Mouse (Mus musculus): ENCODE results near the gene Slamf6. TPM values are rescaled to one million over a fixed set of nuclear protein-coding genes. Genes with fewer than 3 reads are reported as not detected.
"Not testable (repeated sequence)": the region's sequence is repeated elsewhere in the genome, so short reads cannot be mapped to it uniquely, and the experiment has no call there.

Slamf6 gene
- polyA plus RNA-seq (2015; fragmentation: Nextera tagmentation; extraction: Ambion mirVana) = 0.88 TPM in 2 replicates

DNA sequence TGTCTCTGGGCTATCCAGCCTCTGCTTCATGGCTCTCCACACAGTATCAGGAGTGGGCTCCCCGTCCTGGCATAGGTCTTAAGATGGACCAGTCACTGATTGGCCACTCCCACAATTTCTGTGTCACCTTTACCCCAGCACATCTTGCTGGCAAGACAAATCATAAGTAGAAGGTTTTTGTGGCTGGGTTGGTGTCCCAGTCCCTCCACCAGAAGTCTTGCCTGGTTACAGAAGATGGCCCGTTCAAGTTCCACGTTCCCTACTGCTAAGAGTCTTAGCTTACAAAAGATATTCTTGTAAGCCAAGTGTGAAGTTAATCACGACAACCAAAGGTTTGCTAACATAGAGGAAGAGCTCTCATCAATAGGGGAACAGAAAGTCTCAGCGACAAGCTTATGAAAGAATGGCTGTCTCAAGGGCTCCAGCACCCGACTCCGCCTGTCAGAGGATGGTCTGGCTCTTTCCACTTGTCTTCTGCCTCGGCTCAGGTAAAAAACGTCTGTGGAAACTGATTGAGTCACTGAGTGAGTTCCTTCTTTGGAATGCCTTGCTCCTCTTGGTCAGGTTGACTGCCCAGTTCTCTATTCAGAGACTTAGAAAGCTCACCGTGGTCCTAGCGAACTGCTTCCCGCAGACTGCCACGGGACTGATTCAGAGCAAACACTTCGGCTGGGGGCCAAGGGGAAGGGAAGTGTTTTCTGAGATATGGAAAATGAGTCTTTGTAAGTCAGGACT, at the start of gene Slamf6:
Gene Slamf6 (plus strand): TSS at position 211 of the 735 bp plus-strand sequence.
- no peak within 1 kb of the TSS for H3K4me3 ChIP-seq (replicated peaks)
- ATAC-seq = no peak
- no peaks in the 10 kb centered on the region for H3K9me3 ChIP-seq
- WGBS = 72% methylated on average over 14 of the region's 14 CpGs
- H3K27me3 ChIP-seq (replicated peaks) = no peaks in the 10 kb centered on the region
- H3K4me2 ChIP-seq (replicated peaks) = no peak within 1 kb of the TSS
- H3K36me3 ChIP-seq = no peaks in the 10 kb centered on the region
- H3K4me1 ChIP-seq (replicated peaks) = no peaks in the 10 kb centered on the region
- no peak within 1 kb of the TSS for H3K27ac ChIP-seq
- no peak within 1 kb of the TSS for H3K9ac ChIP-seq

GRCm38 (mm10) chr1:171886989-171887388, 30.3 kb upstream of the Slamf6 start:
- Histone ChIP-seq H3K9ac (no peak overlapping the region), H3K9me3 (no peaks in the 10 kb centered on the region), H3K4me3 (replicated peaks) (no peak overlapping the region), H3K27ac (no peak overlapping the region), H3K27me3 (replicated peaks) (no peaks in the 10 kb centered on the region), H3K4me1 (replicated peaks) (no peaks in the 10 kb centered on the region), H3K4me2 (replicated peaks) (no peak overlapping the region), H3K36me3 (no peaks in the 10 kb centered on the region)
- ATAC-seq = no peak
- 95% methylated on average over 1 of the region's 1 CpGs for WGBS

DNA sequence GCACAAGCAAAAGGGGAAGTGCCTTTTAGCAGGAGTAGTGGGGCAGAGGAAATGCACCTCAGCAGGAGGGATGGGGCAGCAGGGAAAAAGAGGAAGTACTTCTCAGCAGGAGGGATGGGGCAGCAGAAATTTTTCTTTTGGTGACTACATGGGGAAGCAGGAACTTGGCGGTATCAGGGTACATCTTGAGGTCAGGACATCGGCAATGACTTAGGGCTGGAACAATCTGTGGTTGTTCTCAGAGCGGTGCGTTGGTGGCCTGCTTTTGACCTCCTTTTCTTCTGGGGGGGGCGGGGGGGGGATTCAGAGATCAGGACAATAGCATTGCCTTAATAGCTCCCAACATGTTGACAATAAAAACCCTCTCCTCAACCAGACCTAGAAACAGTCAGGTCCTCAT, 22.0 kb upstream of the Slamf6 start, which contains the start of gene Gm10521:
Gene Gm10521 (plus strand): TSS at position 301 of the 400 bp plus-strand sequence.
- not testable (repeated sequence) for H3K9me3 ChIP-seq; H3K27me3 ChIP-seq (replicated peaks); H3K4me1 ChIP-seq (replicated peaks); ATAC-seq; H3K27ac ChIP-seq; H3K4me2 ChIP-seq (replicated peaks); H3K36me3 ChIP-seq; H3K9ac ChIP-seq; H3K4me3 ChIP-seq (replicated peaks)
- 95% methylated on average over 5 of the region's 5 CpGs for WGBS

GRCm38 (mm10) chr1:171904011-171904410, 13.3 kb upstream of the Slamf6 start:
- no peak overlapping the region for H3K4me2 ChIP-seq (replicated peaks)
- no peaks in the 10 kb centered on the region for H3K36me3 ChIP-seq
- H3K27me3 ChIP-seq (replicated peaks) = no peaks in the 10 kb centered on the region
- no peak overlapping the region for H3K4me3 ChIP-seq (replicated peaks)
- no peak overlapping the region for H3K27ac ChIP-seq
- H3K9ac ChIP-seq = no peak overlapping the region
- no peaks in the 10 kb centered on the region for H3K9me3 ChIP-seq
- no peaks in the 10 kb centered on the region for H3K4me1 ChIP-seq (replicated peaks)
- WGBS = 86% methylated on average over 1 of the region's 1 CpGs
- no peak for ATAC-seq

DNA sequence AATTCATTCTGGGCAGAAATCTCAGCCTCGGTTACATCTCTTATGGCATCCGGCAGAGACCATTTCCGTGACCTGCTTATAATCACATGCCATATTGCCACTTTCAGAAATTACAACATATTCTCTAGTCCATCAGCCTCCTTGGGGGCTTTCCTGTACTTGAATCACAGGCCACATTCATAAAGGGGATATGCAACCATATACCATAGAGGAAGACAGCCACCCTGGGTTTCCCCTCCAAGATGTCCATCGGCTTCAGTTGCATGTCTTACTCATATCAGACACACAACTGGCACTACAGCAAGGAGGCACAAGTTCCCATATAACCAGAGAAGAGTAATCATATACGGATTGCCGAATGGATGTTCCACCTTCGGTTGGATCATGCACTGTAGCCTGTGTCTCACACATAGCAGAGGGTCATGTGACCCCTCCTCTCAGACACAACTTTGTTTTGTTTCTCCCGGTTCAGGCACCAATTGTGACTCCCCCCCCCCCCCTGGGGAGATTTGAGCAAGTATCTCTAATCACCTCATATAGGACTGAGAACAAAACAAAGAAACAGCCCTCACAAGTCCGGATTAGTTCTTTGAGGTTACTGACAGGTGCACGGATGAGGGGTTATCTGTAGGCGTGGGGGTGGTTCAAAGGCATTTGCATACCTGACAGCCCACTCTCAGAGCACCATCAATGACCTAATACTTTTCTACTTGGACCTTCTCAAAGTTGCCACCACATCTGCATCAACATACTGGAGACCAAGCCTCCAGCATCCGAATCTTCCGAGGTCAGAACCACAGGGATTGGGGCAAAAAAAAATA, 1.5 kb upstream of the Slamf6 start:
- WGBS = 80% methylated on average over 13 of the region's 13 CpGs
- H3K36me3 ChIP-seq = no peaks in the 10 kb centered on the region
- H3K4me1 ChIP-seq (replicated peaks) = no peaks in the 10 kb centered on the region
- H3K4me2 ChIP-seq (replicated peaks) = no peak overlapping the region
- no peak overlapping the region for H3K4me3 ChIP-seq (replicated peaks)
- no peaks in the 10 kb centered on the region for H3K9me3 ChIP-seq
- ATAC-seq = no peak
- no peak overlapping the region for H3K27ac ChIP-seq
- no peak overlapping the region for H3K9ac ChIP-seq
- H3K27me3 ChIP-seq (replicated peaks) = no peaks in the 10 kb centered on the region

DNA sequence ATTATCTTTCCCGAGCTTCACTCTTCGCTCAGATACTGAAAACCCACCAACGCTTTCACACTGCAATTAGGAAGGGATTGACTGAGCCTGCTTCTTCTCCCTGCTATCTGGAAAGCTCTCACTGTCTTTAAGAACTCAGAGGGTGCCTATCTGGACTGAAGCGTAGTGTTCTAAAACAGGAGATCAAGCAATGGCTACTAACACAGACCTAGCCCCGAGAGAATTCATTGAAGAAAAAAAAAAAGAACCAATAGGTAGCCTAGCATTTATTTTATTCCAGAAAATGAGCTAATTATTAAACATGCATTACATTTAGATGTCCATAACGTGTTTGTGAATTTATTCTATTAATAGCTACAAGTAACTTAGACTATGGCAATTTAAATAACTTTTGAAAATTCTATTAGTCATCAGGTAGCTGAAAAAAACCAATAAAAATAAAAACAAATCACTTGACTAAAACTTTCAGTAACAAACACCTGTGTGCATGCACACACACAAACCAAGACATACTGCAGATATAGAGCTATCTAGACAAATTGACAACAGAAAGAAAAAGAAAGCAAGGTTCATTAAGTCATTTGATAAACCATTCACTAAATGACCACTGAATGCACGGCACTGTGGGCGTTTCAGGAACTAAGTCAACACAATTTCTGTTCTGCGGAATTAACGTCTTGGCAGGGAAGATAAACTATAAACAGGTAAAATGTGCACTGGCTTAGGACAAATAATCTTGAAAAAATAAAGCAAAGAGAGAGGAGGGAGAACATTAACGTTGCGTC, 1.0 kb downstream of the Slamf6 start:
- 76% methylated on average over 12 of the region's 12 CpGs for WGBS
- Histone ChIP-seq H3K36me3 (no peaks in the 10 kb centered on the region), H3K4me2 (replicated peaks) (no peak overlapping the region), H3K9me3 (no peaks in the 10 kb centered on the region), H3K27me3 (replicated peaks) (no peaks in the 10 kb centered on the region), H3K4me3 (replicated peaks) (no peak overlapping the region), H3K9ac (no peak overlapping the region), H3K27ac (no peak overlapping the region), H3K4me1 (replicated peaks) (no peaks in the 10 kb centered on the region)
- ATAC-seq = no peak

DNA sequence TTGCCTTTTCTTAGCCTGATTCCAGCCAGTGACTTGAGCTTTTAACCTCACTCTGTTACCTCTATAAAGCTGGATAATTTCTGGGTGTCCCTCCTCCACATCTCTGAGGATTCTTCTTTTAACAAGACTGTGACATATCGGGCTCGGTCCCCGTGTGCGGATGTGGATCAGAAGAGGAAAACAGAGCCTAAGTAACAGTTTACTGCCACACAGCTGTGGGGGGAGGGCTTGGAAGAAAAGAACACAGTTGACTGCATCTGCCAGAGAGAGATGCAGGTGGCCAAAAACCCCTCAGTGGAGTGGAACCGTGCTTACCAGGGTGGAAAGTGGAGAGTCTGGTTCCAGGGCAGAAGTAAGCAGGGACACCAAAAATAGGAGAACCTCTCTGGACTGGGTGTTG, 1.9 kb downstream of the Slamf6 start:
- no peaks in the 10 kb centered on the region for H3K4me1 ChIP-seq (replicated peaks)
- H3K27me3 ChIP-seq (replicated peaks) = no peaks in the 10 kb centered on the region
- WGBS = 90% methylated on average over 5 of the region's 5 CpGs
- ATAC-seq = no peak
- H3K27ac ChIP-seq = no peak overlapping the region
- H3K9ac ChIP-seq = no peak overlapping the region
- H3K9me3 ChIP-seq = no peaks in the 10 kb centered on the region
- H3K4me3 ChIP-seq (replicated peaks) = no peak overlapping the region
- no peak overlapping the region for H3K4me2 ChIP-seq (replicated peaks)
- H3K36me3 ChIP-seq = no peaks in the 10 kb centered on the region

DNA sequence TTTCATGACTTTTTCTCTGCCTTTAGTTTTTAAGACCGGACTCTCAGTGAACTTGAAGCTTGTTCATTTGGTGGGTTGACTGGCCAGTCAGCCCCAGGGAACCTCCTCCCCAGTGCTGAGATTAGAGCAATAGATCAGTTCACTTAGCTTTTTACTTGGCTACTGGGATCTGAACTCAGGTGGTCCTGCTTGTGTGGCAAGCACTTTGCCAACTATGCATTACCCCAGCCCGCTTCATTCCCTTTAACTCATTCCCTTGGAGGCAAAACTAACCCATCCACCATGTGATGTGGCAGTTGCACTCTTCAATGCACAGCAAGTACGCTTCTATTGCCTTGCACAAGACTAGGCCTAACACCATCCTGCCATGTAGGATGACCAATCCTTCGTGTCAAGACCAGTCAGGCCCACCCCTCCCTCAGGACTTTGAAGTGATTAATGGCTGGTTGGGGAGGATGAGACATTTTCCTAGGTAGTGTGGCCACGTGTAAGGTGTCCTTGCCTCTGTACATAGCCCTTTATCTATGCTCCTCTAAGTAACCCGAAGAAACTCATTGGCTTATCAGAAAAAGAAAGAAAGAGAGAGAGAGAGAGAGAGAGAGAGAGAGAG, 2.7 kb downstream of the Slamf6 start:
- Histone ChIP-seq H3K9me3 (no peaks in the 10 kb centered on the region), H3K27me3 (replicated peaks) (no peaks in the 10 kb centered on the region), H3K4me3 (replicated peaks) (no peak overlapping the region), H3K9ac (no peak overlapping the region), H3K36me3 (no peaks in the 10 kb centered on the region), H3K4me2 (replicated peaks) (no peak overlapping the region), H3K27ac (no peak overlapping the region), H3K4me1 (replicated peaks) (no peaks in the 10 kb centered on the region)
- 80% methylated on average over 6 of the region's 6 CpGs for WGBS
- ATAC-seq = no peak

GRCm38 (mm10) chr1:171920989-171921621, 3.8 kb downstream of the Slamf6 start:
- H3K36me3 ChIP-seq = no peaks in the 10 kb centered on the region
- H3K9me3 ChIP-seq = no peaks in the 10 kb centered on the region
- no peak overlapping the region for H3K9ac ChIP-seq
- no peak overlapping the region for H3K4me2 ChIP-seq (replicated peaks)
- no peak overlapping the region for H3K27ac ChIP-seq
- H3K4me1 ChIP-seq (replicated peaks) = no peaks in the 10 kb centered on the region
- H3K4me3 ChIP-seq (replicated peaks) = no peak overlapping the region
- H3K27me3 ChIP-seq (replicated peaks) = no peaks in the 10 kb centered on the region
- 66% methylated on average over 9 of the region's 9 CpGs for WGBS
- no peak for ATAC-seq

GRCm38 (mm10) chr1:171921641-171922040, 4.3 kb downstream of the Slamf6 start:
- Histone ChIP-seq H3K9me3 (no peaks in the 10 kb centered on the region), H3K4me3 (replicated peaks) (no peak overlapping the region), H3K4me1 (replicated peaks) (no peaks in the 10 kb centered on the region), H3K27me3 (replicated peaks) (no peaks in the 10 kb centered on the region), H3K36me3 (no peaks in the 10 kb centered on the region), H3K4me2 (replicated peaks) (no peak overlapping the region), H3K27ac (no peak overlapping the region), H3K9ac (no peak overlapping the region)
- WGBS = 67% methylated on average over 2 of the region's 2 CpGs
- no peak for ATAC-seq

DNA sequence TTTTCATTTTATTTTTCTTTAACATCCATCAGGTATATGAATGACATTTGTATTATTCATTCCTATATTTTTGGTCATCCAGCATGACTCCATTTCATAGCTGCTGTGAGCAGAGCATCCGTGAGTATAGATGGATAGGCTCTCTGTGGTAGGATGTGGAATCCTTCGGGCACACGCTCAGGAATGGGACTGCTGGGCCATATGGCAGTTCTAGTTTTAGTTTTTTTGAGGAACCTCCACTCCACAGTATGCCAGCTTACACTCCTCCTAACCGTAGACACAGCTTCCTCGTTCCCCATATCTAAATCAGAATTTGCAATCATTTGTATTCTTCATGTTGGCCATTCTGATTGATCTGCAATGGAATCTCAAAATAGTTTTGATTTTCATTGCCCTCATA, 5.5 kb downstream of the Slamf6 start:
- no peak for ATAC-seq
- H3K27ac ChIP-seq = no peak overlapping the region
- no peaks in the 10 kb centered on the region for H3K36me3 ChIP-seq
- no peaks in the 10 kb centered on the region for H3K4me1 ChIP-seq (replicated peaks)
- H3K4me2 ChIP-seq (replicated peaks) = no peak overlapping the region
- H3K4me3 ChIP-seq (replicated peaks) = no peak overlapping the region
- H3K27me3 ChIP-seq (replicated peaks) = no peaks in the 10 kb centered on the region
- H3K9ac ChIP-seq = no peak overlapping the region
- WGBS = 92% methylated on average over 5 of the region's 5 CpGs
- H3K9me3 ChIP-seq = no peaks in the 10 kb centered on the region

Measured in intestine, embryonic 15.5 days (tissue).